Comparison of ENCODE assay signal across 8 mouse cellular contexts in genomic region chr7:111156472-111157231, GRCm38 (mm10).
DNase-seq lines count a peak whose midpoint lies in the region; ATAC-seq and TF ChIP-seq lines count a peak whose summit lies in the region.

No protein-coding gene starts in this region.

- H3K4me1 ChIP-seq in embryonic facial prominence, embryonic 10.5 days = peaks cover 24% of the 10 kb centered on the region
- peaks cover 27% of the 10 kb centered on the region for H3K4me1 ChIP-seq in heart, embryonic 12.5 days (replicated peaks)
- peaks cover 17% of the 10 kb centered on the region for H3K4me1 ChIP-seq in olfactory bulb, adult 2 months (ENCODE audit: control insufficient read depth, insufficient read depth, low read length)

- peak; percentile 60; the same call in 1 of the 2 replicates for ATAC-seq in heart, embryonic 12.5 days (ENCODE audit: insufficient number of reproducible peaks, low FRiP score)

- no peaks in the 10 kb centered on the region for H3K36me3 ChIP-seq in embryonic facial prominence, embryonic 10.5 days (replicated peaks)
- no peaks in the 10 kb centered on the region for H3K36me3 ChIP-seq in heart, embryonic 12.5 days

- peak overlapping the region; percentile 32 for H3K9ac ChIP-seq in heart, embryonic 12.5 days

- H3K27ac ChIP-seq in embryonic facial prominence, embryonic 10.5 days (replicated peaks) = peak overlapping the region; percentile 72
- H3K27ac ChIP-seq in heart, embryonic 12.5 days (ENCODE audit: poor library complexity, severe bottlenecking) = peak overlapping the region; percentile 89
- H3K27ac ChIP-seq in olfactory bulb, adult 2 months (ENCODE audit: insufficient read depth, low read depth, low read length) = peak overlapping the region; percentile 76

- no peaks in the 10 kb centered on the region for H3K9me3 ChIP-seq in embryonic facial prominence, embryonic 10.5 days
- H3K9me3 ChIP-seq in heart, embryonic 12.5 days (replicated peaks) = no peaks in the 10 kb centered on the region

- no peak for TF ChIP-seq CTCF in olfactory bulb, adult 2 months (IDR thresholded peaks at IDR 0.05; ENCODE audit: insufficient read depth, low read depth, low read length)

- 41% methylated on average over 8 of the region's 8 CpGs for WGBS in embryonic facial prominence, embryonic 10.5 days
- 25% methylated on average over 8 of the region's 8 CpGs for WGBS in heart, embryonic 12.5 days
- 28% methylated on average over 8 of the region's 8 CpGs for WGBS in olfactory bulb, adult 2 months

- DNase-seq in gastrocnemius, adult 18-20 months (ENCODE audit: low spot score) = peak; percentile 86
- DNase-seq in gastrocnemius, postnatal 4 days (ENCODE audit: low spot score in 2 of 2) = no peak
- DNase-seq in NIH3T3 (ENCODE audit: low read depth) = peak; percentile 91
- DNase-seq in embryonic facial prominence, embryonic 10.5 days (ENCODE audit: low spot score) = peak; percentile 65
- peak; percentile 37 to 55 for DNase-seq in kidney, postnatal 36 days
- DNase-seq in T-cell, adult 2 months (ENCODE audit: low spot score) = no peak

- TF ChIP-seq POLR2A in olfactory bulb, adult 2 months (IDR thresholded peaks at IDR 0.05; ENCODE audit: insufficient read depth, low read depth, low read length) = no peak

- H3K4me2 ChIP-seq in heart, embryonic 12.5 days = peak overlapping the region; percentile 50

- H3K27me3 ChIP-seq in embryonic facial prominence, embryonic 10.5 days (replicated peaks; ENCODE audit: low read depth, poor library complexity, severe bottlenecking) = no peaks in the 10 kb centered on the region
- no peaks in the 10 kb centered on the region for H3K27me3 ChIP-seq in heart, embryonic 12.5 days (replicated peaks)

- H3K4me3 ChIP-seq in embryonic facial prominence, embryonic 10.5 days = no peak overlapping the region
- H3K4me3 ChIP-seq in heart, embryonic 12.5 days = no peak overlapping the region
- H3K4me3 ChIP-seq in olfactory bulb, adult 2 months (ENCODE audit: insufficient read depth, low read depth, low read length) = no peak overlapping the region

Comparison
In these comparisons a context has a peak if more than half of its experiments do, and no peak if none do; other contexts are left out.
1. DNase-seq: peak in gastrocnemius, adult 18-20 months (single experiment), NIH3T3 (single experiment), embryonic facial prominence, embryonic 10.5 days (single experiment) and kidney, postnatal 36 days (2 of 2); none in gastrocnemius, postnatal 4 days (0 of 2) and T-cell, adult 2 months (single experiment).
2. Peak in every context shown above with its lines, with median percentiles within 50 percentile points of each other: H3K27ac ChIP-seq.